Mouse (Mus musculus): Measurements from ENCODE around the gene Plekhg6. TPM values are rescaled to one million over a fixed set of nuclear protein-coding genes. Genes with fewer than 3 reads are reported as not detected.

The Plekhg6 gene
- total RNA-seq, 2 experiments from 2014 or later, result not detected

Other genes with a start within 250 kb of the Plekhg6 start
- gene Nop2, start 248.9 kb downstream of the Plekhg6 start, total RNA-seq (2015; ENCODE audit: low replicate concordance), result 4.8 and 6.7 TPM in 2 replicates
- gene Nop2, start 248.9 kb downstream of the Plekhg6 start, total RNA-seq (2017; ENCODE audit: low replicate concordance), result 10.5 and 11.8 TPM in 2 replicates
- 3.1 and 6.9 TPM in 2 replicates for gene Iffo1, start 235.6 kb downstream of the Plekhg6 start, total RNA-seq (2015; ENCODE audit: low replicate concordance)
- 2.2 and 10.9 TPM in 2 replicates for gene Iffo1, start 235.6 kb downstream of the Plekhg6 start, total RNA-seq (2017; ENCODE audit: low replicate concordance)
- 912 and 913 TPM in 2 replicates for gene Gapdh, start 214.3 kb downstream of the Plekhg6 start, total RNA-seq (2015; ENCODE audit: low replicate concordance)
- gene Gapdh, start 214.3 kb downstream of the Plekhg6 start, total RNA-seq (2017; ENCODE audit: low replicate concordance), result 174 and 278 TPM in 2 replicates
- gene Ncapd2, start 189.1 kb downstream of the Plekhg6 start, total RNA-seq (2015; ENCODE audit: low replicate concordance), result 139 and 148 TPM in 2 replicates
- gene Ncapd2, start 189.1 kb downstream of the Plekhg6 start, total RNA-seq (2017; ENCODE audit: low replicate concordance), result 137 and 246 TPM in 2 replicates
- 40.1 and 54.4 TPM in 2 replicates for gene Mrpl51, start 189.0 kb downstream of the Plekhg6 start, total RNA-seq (2015; ENCODE audit: low replicate concordance)
- 16.4 and 29.8 TPM in 2 replicates for gene Mrpl51, start 189.0 kb downstream of the Plekhg6 start, total RNA-seq (2017; ENCODE audit: low replicate concordance)
- 2.1 and 4.2 TPM in 2 replicates for gene Vamp1, start 165.2 kb downstream of the Plekhg6 start, total RNA-seq (2015; ENCODE audit: low replicate concordance)
- 0.14 and 2.1 TPM in 2 replicates for gene Vamp1, start 165.2 kb downstream of the Plekhg6 start, total RNA-seq (2017; ENCODE audit: low replicate concordance)
- 0.84 and 4.4 TPM in 2 replicates for gene Tapbpl, start 148.9 kb downstream of the Plekhg6 start, total RNA-seq (2015; ENCODE audit: low replicate concordance)
- gene Tapbpl, start 148.9 kb downstream of the Plekhg6 start, total RNA-seq (2017; ENCODE audit: low replicate concordance), result 3.0 and 4.0 TPM in 2 replicates
- 1.7 and 6.3 TPM in 2 replicates for gene Cd27, start 143.8 kb downstream of the Plekhg6 start, total RNA-seq (2015; ENCODE audit: low replicate concordance)
- 0.84 and 1.0 TPM in 2 replicates for gene Cd27, start 143.8 kb downstream of the Plekhg6 start, total RNA-seq (2017; ENCODE audit: low replicate concordance)
- gene Tuba3a, start 94.8 kb downstream of the Plekhg6 start, total RNA-seq (2015; ENCODE audit: low replicate concordance), result not detected in 2 replicates
- not detected in 2 replicates for gene Tuba3a, start 94.8 kb downstream of the Plekhg6 start, total RNA-seq (2017; ENCODE audit: low replicate concordance)
- 7.1 and 10.9 TPM in 2 replicates for gene Ltbr, start 66.9 kb downstream of the Plekhg6 start, total RNA-seq (2015; ENCODE audit: low replicate concordance)
- 2.6 and 7.2 TPM in 2 replicates for gene Ltbr, start 66.9 kb downstream of the Plekhg6 start, total RNA-seq (2017; ENCODE audit: low replicate concordance)
- gene Scnn1a, start 60.1 kb downstream of the Plekhg6 start, total RNA-seq (2015; ENCODE audit: low replicate concordance), result 4.6 and 7.9 TPM in 2 replicates
- not detected in 2 replicates for gene Scnn1a, start 60.1 kb downstream of the Plekhg6 start, total RNA-seq (2017; ENCODE audit: low replicate concordance)
- 18.8 and 24.8 TPM in 2 replicates for gene Tnfrsf1a, start 31.4 kb downstream of the Plekhg6 start, total RNA-seq (2015; ENCODE audit: low replicate concordance)
- gene Tnfrsf1a, start 31.4 kb downstream of the Plekhg6 start, total RNA-seq (2017; ENCODE audit: low replicate concordance), result 7.2 and 13.8 TPM in 2 replicates
- gene Cd9, start 114.0 kb upstream of the Plekhg6 start, total RNA-seq (2015; ENCODE audit: low replicate concordance), result 52.1 and 58.5 TPM in 2 replicates
- 25.1 and 33.0 TPM in 2 replicates for gene Cd9, start 114.0 kb upstream of the Plekhg6 start, total RNA-seq (2017; ENCODE audit: low replicate concordance)
- 16.1 and 16.7 TPM in 2 replicates for gene Vwf, start 166.0 kb upstream of the Plekhg6 start, total RNA-seq (2015; ENCODE audit: low replicate concordance)
- gene Vwf, start 166.0 kb upstream of the Plekhg6 start, total RNA-seq (2017; ENCODE audit: low replicate concordance), result 20.7 and 26.9 TPM in 2 replicates